Mouse (Mus musculus) stomach, postnatal 0 days (tissue): ENCODE measurements around the gene Prkar1a. TPM values are rescaled to one million over a fixed set of nuclear protein-coding genes. Genes with fewer than 3 reads are reported as not detected.

Source experiments
- ATAC-seq: fragments of 200-750 bp; cut with Nextera tagmentation; 2 replicates; pipeline ENCODE4 v1.8.0; 2017; ENCODE audit not compliant: low FRiP score, low TSS enrichment
- DNase-seq: peaks from one replicate; pipeline ENCODE4 v3.0.0-alpha.2; 2016; ENCODE audit warnings: low spot score
- H3K27ac ChIP-seq: fragments of 300-500 bp; sonication (generic); replicated peaks from 2 replicates; pipeline ENCODE4 v1.5.1; 2014; ENCODE audit warnings: mild to moderate bottlenecking, control low read depth
- H3K27me3 ChIP-seq: fragments of 300-500 bp; sonication (generic); 2 replicates; pipeline ENCODE4 v1.6.1; 2014; ENCODE audit warnings: low read length; ENCODE audit not compliant: control insufficient read depth, insufficient read depth
- H3K36me3 ChIP-seq: fragments of 300-500 bp; sonication (generic); 2 replicates; pipeline ENCODE4 v1.6.1; 2014; ENCODE audit warnings: low read length, mixed read lengths; ENCODE audit not compliant: control insufficient read depth, insufficient read depth
- H3K4me1 ChIP-seq: fragments of 300-500 bp; sonication (generic); replicated peaks from 2 replicates; pipeline ENCODE4 v1.6.1; 2014; ENCODE audit warnings: antibody characterized with exemption; ENCODE audit not compliant: control insufficient read depth, insufficient read depth
- H3K4me2 ChIP-seq: fragments of 300-500 bp; sonication (generic); replicated peaks from 2 replicates; pipeline ENCODE4 v1.6.1; 2014; ENCODE audit warnings: low read depth, mild to moderate bottlenecking, control low read depth, moderate library complexity
- H3K4me3 ChIP-seq: fragments of 300-500 bp; sonication (generic); 2 replicates; pipeline ENCODE4 v1.5.1; 2014; ENCODE audit warnings: low read depth, low read length, control low read depth
- H3K9ac ChIP-seq: fragments of 300-500 bp; sonication (generic); 2 replicates; pipeline ENCODE4 v1.6.1; 2014; ENCODE audit warnings: mild to moderate bottlenecking, low read length, control low read depth, mixed read lengths
- H3K9me3 ChIP-seq: fragments of 300-500 bp; sonication (generic); 2 replicates; pipeline ENCODE4 v1.6.1; 2016; ENCODE audit warnings: low read length; ENCODE audit not compliant: control insufficient read depth
- CTCF ChIP-seq: IDR thresholded peaks from 2 replicates; pipeline ENCODE4 v1.5.1; 2016; ENCODE audit warnings: antibody characterized with exemption, low read depth, mild to moderate bottlenecking, moderate library complexity
- EP300 ChIP-seq: optimal IDR thresholded peaks from 2 replicates; pipeline ENCODE3; 2016; ENCODE audit warnings: antibody characterized with exemption
- WGBS: fragments of 180-500 bp; shearing (Covaris S2); extraction: QIAGEN DNeasy Blood & Tissue Kit; methylation state at CpG from one replicate; pipeline ENCODE4 v1.1.7; 2014; 5-methylcytosine and 5-hydroxymethylcytosine counted together
- polyA plus RNA-seq: library from polyadenylated mRNA; unstranded; fragments of >200 nt; fragmentation: Nextera tagmentation; extraction: Ambion mirVana; gene quantifications from 2 replicates; pipeline ENCODE4 v1.2.1, GENCODE M21; 2015

Prkar1a gene
- polyA plus RNA-seq, 1 experiment from 2014 or later: 177 TPM

- 92% methylated on average over 12 of the region's 12 CpGs for WGBS
- H3K4me3 ChIP-seq: no peak overlapping the region
- DNase-seq (no peak), ATAC-seq (no peak)
- no peaks in the 10 kb centered on the region for H3K36me3 ChIP-seq
- no peaks in the 10 kb centered on the region for H3K27me3 ChIP-seq
- no peak overlapping the region for H3K27ac ChIP-seq
- H3K9ac ChIP-seq: no peak overlapping the region
- H3K9me3 ChIP-seq: no peaks in the 10 kb centered on the region
- no peaks in the 10 kb centered on the region for H3K4me1 ChIP-seq
- TF ChIP-seq CTCF: no peak
- TF ChIP-seq EP300: no peak
- no peak overlapping the region for H3K4me2 ChIP-seq
Measured at GRCm38 (mm10) chr11:109715311-109715781, 66.1 kb downstream of the Prkar1a start.

GRCm38 (mm10) chr11:109716981-109717380, 67.8 kb downstream of the Prkar1a start:
- TF ChIP-seq CTCF (no peak), EP300 (no peak)
- Histone ChIP-seq H3K27me3 (no peaks in the 10 kb centered on the region), H3K27ac (no peak overlapping the region), H3K9me3 (no peaks in the 10 kb centered on the region), H3K4me3 (no peak overlapping the region), H3K4me1 (no peaks in the 10 kb centered on the region; the same call in 1 of the 2 replicates), H3K36me3 (no peaks in the 10 kb centered on the region), H3K9ac (no peak overlapping the region), H3K4me2 (no peak overlapping the region)
- 88% methylated on average over 7 of the region's 7 CpGs for WGBS
- ATAC-seq (no peak), DNase-seq (no peak)

DNA sequence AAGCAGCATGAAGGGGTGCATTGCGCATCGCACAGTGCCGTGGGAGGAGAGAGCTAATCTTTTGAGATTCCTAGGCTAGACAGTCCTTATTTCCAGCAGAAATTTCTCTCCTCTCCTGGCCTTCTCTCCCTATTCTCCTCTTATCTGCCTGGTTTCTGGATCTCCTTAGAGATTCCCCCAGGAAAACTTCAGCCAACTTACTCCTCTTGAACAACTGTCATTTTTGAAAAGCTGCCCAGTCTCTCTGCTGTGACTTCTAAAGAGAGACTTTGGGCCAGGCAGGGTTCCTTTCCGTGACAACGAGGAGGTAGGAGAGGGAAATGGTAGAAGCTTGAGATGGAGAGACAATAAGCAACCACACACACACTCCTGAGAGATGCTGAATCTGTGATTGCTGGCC, 68.2 kb downstream of the Prkar1a start:
- TF ChIP-seq EP300: no peak
- TF ChIP-seq CTCF: no peak
- no peak overlapping the region for H3K27ac ChIP-seq
- WGBS: 91% methylated on average over 5 of the region's 5 CpGs
- H3K9me3 ChIP-seq: no peaks in the 10 kb centered on the region
- no peaks in the 10 kb centered on the region for H3K27me3 ChIP-seq
- DNase-seq (no peak), ATAC-seq (no peak)
- peaks cover 4% of the 10 kb centered on the region; the same call in 1 of the 2 replicates for H3K4me1 ChIP-seq
- H3K4me2 ChIP-seq: no peak overlapping the region
- H3K4me3 ChIP-seq: no peak overlapping the region
- H3K9ac ChIP-seq: no peak overlapping the region
- H3K36me3 ChIP-seq: no peaks in the 10 kb centered on the region

DNA sequence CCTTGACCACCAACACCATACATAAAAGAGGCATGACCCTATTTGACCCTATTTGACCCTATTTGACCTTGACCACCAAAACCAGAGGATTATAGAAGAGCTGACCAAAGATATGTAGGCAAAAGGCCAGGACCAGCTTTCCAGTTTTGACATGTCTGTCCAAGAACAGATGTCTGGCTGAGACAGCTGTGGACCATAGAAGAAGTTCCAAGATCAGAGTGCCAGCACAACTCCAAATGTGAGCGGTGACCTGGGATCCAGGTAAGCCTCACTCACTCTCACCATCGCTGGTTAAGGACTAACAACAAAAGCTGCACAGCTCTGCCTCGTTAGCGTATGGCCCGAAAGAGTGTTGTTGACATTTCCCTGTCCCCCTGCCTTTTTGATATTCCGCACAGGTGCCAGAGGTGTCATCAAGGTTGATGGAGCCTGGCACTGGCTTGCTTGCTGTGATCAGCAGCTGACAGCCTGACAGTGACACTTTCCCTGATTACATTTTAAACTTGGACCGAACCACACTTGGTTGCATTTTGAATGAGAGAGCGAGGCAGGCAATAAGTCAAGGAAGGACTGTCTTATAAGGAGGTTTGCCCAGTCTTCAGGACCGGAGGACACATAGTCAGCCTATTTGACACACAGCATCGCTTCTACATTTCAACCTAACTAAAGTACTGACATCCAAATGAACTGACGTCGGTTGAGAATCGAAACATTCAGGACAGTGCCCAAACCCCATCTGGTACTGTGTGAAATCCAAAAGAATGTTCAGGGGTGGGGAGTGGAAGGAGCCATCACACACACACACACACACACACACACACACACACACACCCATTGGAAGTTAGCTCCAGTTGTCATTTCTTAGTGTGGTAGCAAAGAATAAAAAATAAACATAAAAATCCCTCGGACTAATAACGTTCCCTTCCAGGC, 69.0 kb downstream of the Prkar1a start:
- H3K9ac ChIP-seq: no peak overlapping the region
- no peaks in the 10 kb centered on the region for H3K27me3 ChIP-seq
- H3K4me3 ChIP-seq: no peak overlapping the region
- H3K9me3 ChIP-seq: no peaks in the 10 kb centered on the region
- DNase-seq: no peak
- H3K4me1 ChIP-seq: peaks cover 4% of the 10 kb centered on the region; the same call in 1 of the 2 replicates
- H3K4me2 ChIP-seq: no peak overlapping the region
- no peak overlapping the region for H3K27ac ChIP-seq
- 85% methylated on average over 15 of the region's 15 CpGs for WGBS
- no peaks in the 10 kb centered on the region for H3K36me3 ChIP-seq
- no peak for TF ChIP-seq EP300
- TF ChIP-seq CTCF: no peak
- no peak for ATAC-seq

Other genes starting within 250 kb of the Prkar1a start
- gene 9930022D16Rik, start 235.5 kb upstream of the Prkar1a start, polyA plus RNA-seq: not detected in 2 replicates
- gene Amz2, start 223.5 kb upstream of the Prkar1a start, polyA plus RNA-seq: 21.5 and 22.1 TPM in 2 replicates
- gene Arsg, start 176.0 kb upstream of the Prkar1a start, polyA plus RNA-seq: 3.2 and 3.5 TPM in 2 replicates
- gene Slc16a6, start 175.8 kb upstream of the Prkar1a start, polyA plus RNA-seq: 10.4 and 11.9 TPM in 2 replicates
- 35.3 and 40.5 TPM in 2 replicates for gene Wipi1, start 37.4 kb upstream of the Prkar1a start, polyA plus RNA-seq
- 3.9 and 4.8 TPM in 2 replicates for gene Fam20a, start 72.9 kb downstream of the Prkar1a start, polyA plus RNA-seq
- not detected in 2 replicates for gene 1700012B07Rik, start 178.6 kb downstream of the Prkar1a start, polyA plus RNA-seq